Mouse (Mus musculus): Measurements from ENCODE around the gene Exoc6b.

Exoc6b gene

GRCm38 (mm10) chr6:84590961-84591745 is 478.2 kb downstream of the Exoc6b start:
- in situ Hi-C loops (cut with MboI; ENCODE audit: unreplicated experiment in 2 of 2): no loop called here

DNA sequence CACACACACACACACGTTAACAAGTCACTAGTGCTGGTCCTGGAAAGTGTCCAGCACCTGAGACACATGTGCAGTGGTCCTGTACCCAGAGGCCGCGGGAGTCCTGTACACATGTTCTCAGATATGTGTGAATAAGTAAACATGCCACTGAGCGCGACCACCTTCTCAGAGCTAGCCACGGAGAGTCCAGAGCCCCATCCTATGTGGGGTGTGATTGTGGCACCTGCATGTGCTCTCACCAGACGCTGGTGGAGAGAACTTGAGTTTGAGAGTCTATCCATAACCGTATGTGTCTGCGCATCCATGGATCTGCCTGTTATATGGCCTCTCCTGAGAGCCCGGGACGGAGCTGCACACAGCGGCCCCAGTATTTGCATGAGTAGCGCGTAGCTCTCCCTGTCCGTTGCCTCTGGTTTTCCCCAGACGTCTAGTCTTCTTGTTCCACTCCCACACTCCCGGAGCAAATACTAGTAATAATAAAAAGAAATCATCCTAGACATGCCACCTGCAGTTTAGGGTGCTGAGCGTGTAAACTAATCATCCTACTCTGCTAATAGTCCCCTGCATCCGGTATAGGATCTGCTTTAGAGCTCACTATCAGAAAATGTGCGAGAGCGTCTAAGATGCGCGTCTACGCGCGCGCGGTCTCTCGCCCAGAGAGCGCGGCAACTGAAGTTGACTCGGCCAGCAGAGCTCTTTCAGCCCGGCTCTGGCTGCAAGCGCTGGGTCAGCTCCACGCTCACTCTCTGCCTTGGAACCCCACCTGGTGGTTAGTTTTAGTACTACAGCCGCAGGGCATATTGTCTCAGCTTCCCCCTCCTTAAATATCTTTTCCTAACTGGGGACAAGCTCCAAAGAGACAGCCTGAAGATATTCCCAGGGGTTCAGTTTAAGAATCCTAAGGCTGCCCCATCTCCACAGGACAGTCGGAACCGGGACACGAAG is 479.3 kb downstream of the Exoc6b start:
- in situ Hi-C loops (cut with MboI; ENCODE audit: unreplicated experiment in 2 of 2): no loop called here

GRCm38 (mm10) chr6:84588895-84589652 is 480.2 kb downstream of the Exoc6b start:
- in situ Hi-C loops (cut with MboI; ENCODE audit: unreplicated experiment in 2 of 2): no loop called here

GRCm38 (mm10) chr6:84588221-84588894 is 481.0 kb downstream of the Exoc6b start:
- in situ Hi-C loops (cut with MboI; ENCODE audit: unreplicated experiment in 2 of 2): no loop called here

GRCm38 (mm10) chr6:84587471-84588101 is 481.7 kb downstream of the Exoc6b start:
- in situ Hi-C loops (cut with MboI; ENCODE audit: unreplicated experiment in 2 of 2): no loop called here

DNA sequence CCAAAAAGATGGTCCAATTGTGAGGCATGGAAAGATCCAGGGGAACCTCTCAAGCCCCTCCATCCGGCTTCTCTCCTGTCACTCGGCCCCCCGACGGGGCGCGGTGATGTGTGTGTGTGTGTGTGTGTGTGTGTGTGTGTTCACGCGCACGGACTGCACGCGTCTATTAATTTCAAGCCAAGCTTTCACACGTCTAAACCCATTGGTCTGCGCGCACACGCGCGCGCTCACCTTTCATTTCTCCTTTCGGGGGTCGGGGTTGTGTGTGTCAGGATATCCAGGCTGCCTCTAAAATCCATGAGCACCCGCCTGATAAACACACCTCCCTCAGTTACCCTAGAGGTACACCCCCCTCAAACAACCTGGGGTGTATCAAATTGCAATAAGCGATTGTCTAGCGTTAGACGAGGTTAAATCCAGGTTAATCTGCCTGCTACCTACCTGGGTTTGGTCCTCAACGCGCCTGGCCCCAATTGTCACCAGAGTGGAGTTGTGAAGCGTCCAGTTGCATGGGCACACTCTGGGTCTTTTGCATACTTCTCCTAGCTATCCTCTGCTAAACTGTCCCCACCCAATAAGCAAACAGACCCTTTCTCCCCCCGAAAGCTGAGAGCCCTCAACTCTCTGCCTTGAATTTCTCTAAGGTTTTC is 482.6 kb downstream of the Exoc6b start:
- in situ Hi-C loops (cut with MboI; ENCODE audit: unreplicated experiment in 2 of 2): no loop called here

DNA sequence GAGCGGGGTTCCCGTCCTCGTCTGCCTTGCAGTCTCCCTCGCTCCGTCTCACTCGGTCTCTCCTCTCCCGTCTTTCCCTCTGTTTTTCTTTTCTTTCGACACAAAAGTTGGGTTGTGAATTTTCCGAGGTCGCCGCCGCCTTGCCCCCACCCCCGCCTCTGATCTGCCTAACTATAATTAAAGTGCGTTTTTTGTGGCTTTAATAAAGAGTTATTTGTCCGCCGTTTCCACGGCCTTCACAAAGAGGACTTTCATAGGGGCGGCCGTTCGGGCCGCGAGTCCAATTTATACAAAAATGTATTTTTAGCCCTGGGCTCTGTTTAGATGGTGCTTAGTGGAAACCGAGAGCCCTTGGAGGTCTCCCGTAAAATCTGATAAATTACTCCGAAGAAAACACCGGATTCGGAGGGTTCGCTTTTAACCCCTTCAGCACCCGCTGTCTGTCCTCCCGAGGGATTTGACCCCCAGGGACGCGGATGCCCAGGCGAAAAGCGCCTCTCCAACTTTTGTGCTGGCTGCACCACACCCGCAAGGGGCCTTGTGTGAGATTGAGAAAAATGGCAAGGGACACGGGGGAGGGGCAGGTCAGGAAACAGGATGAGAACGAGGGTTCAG is 483.5 kb downstream of the Exoc6b start:
- in situ Hi-C loops (cut with MboI; ENCODE audit: unreplicated experiment in 2 of 2): no loop called here

DNA sequence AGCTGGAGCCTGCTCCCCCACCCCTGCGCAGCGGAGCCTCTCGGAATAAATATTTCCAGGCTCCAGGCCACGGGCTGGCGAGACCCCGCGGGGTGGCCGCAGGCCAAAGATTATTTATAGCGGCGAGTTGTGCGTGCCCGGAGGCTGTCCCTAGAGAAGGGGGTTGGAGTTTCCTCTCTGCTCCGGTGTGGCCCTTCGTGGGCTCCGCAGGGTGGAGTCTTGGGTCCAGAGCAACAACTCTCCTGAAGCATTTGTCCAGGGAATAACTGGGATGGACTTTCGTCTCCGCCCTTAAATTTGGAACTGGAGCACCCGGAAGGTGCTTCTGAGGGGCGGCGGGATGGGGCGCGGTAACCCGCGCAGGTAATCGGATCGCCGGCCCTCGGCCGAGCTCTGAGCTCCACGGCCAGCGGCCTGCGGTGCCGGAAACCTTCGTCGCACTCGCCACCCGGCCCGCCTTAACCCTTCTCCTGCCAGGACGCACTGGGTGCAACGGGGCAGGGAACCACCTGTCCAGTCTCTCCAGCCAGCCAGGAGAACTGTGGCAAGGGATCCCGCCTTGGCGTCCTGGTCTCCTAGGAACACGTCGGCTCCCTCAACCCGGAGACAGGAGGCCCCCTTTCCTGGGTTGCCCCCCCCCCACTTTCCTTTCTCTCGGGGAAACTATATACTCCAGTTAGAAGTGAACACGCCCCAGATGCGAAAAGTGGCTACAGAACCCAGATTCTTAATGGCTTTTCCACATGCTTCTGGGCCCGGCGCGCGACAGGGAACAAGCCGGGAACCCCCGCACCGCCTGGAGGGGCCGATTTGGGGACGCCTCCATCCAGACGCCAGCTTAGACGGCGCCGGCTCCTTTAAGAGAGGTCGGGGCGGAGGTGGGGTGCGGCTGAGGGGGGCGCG is 484.3 kb downstream of the Exoc6b start:
- in situ Hi-C loops (cut with MboI; ENCODE audit: unreplicated experiment in 2 of 2): no loop called here

- in situ Hi-C loops (cut with MboI; ENCODE audit: unreplicated experiment in 2 of 2): no loop called here
Measured at GRCm38 (mm10) chr6:84583841-84584782, 485.2 kb downstream of the Exoc6b start.

DNA sequence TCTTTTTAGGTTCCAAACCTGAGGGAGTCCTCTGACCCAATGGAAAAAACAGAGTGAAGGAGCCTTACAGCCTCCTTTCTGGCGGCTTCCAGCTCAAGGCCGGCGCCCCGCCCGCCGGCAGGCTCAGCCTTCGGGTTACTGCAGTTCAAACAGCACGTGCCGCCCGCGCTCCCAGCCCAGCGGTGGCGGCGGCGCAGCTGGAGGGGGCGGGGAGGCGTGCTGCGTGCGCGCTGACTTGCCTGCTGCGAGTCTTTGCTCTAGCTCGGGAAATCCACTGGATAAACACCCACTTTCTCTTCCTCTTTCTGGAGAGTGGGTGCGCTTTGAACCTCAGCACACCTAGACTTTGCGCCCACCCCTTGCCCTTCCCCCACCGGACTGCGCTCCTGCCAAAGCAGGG is 485.9 kb downstream of the Exoc6b start:
- in situ Hi-C loops (cut with MboI; ENCODE audit: unreplicated experiment in 2 of 2): no loop called here

DNA sequence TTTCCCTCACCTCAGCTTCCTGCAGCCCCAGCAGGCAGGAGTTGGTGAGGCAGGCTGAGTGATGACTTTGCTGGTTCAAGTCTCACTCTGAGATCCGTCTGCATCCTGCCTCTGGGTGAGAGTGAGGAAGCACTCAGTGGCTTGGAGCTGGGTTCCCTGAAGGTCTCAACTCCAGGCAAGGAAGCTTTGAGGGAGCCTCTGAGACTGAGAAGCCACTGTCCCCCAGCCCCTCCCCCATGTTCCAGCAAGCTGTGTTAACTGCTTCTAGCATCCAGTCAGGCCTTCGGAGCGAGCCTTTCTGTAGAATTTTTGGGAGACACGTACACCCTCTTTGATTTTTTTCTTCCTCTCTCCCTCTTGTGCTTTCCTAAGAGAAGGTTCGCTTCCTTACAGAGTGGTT is 486.5 kb downstream of the Exoc6b start:
- in situ Hi-C loops (cut with MboI; ENCODE audit: unreplicated experiment in 2 of 2): no loop called here

GRCm38 (mm10) chr6:84581833-84582445 is 487.4 kb downstream of the Exoc6b start:
- in situ Hi-C loops (cut with MboI; ENCODE audit: unreplicated experiment in 2 of 2): no loop called here

- in situ Hi-C loops (cut with MboI; ENCODE audit: unreplicated experiment in 2 of 2): no loop called here
Measured at GRCm38 (mm10) chr6:84580979-84581832, 488.1 kb downstream of the Exoc6b start.

GRCm38 (mm10) chr6:84579508-84579907 is 489.8 kb downstream of the Exoc6b start:
- in situ Hi-C loops (cut with MboI; ENCODE audit: unreplicated experiment in 2 of 2): no loop called here

DNA sequence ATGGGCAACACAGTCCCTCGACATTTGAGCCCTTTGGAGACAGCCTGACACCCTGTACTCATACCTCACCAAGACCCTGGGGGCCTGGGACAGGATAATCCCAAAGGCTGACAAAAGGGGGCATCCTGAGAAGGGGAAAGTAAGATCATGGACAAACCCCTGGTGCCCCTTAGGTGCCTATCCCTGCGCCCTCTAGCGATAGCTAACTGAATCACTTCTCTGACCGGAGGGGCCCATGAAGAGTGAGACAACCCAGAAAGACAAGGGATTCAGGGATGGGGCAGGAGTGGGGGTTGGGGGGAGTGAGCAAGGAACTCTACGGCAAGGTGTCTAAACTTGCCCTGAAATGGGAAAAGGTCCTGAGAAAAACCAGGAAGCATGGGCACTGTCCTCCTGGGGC is 490.4 kb downstream of the Exoc6b start:
- in situ Hi-C loops (cut with MboI; ENCODE audit: unreplicated experiment in 2 of 2): no loop called here

DNA sequence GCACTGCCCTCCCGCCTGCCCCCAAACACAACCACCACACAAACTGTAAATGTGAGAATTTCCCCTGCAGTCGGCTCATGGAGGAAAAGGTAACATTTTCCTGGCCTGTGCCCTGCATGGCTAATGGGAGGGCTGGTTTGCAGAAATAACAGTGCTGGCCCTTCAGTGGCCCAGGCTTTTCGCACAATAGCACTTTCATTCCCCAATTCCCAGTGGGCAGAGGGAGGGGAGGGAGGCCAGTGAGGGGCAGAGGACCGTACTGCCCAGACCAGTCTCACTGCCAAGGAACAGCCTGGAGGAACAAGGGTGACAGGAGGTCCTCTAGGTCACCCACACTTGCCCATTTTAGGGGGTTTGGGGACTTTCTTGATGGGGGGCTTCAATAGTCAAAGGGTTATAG is 491.4 kb downstream of the Exoc6b start:
- in situ Hi-C loops (cut with MboI; ENCODE audit: unreplicated experiment in 2 of 2): no loop called here
